Mouse (Mus musculus) heart, adult 2 months (tissue): Measurements from ENCODE around the gene Nxpe2.

Source experiments
- CTCF ChIP-seq: fragments of 200-600 bp; IDR thresholded peaks from 2 replicates; pipeline ENCODE4 v1.8.1; 2022; ENCODE audit warnings: antibody characterized with exemption, mild to moderate bottlenecking, moderate library complexity
- EP300 ChIP-seq: fragments of 200-500 bp; IDR thresholded peaks from 2 replicates; pipeline ENCODE4 v1.6.1; 2011; ENCODE audit warnings: low read depth, low read length, control low read depth; ENCODE audit not compliant: insufficient read depth

DNA sequence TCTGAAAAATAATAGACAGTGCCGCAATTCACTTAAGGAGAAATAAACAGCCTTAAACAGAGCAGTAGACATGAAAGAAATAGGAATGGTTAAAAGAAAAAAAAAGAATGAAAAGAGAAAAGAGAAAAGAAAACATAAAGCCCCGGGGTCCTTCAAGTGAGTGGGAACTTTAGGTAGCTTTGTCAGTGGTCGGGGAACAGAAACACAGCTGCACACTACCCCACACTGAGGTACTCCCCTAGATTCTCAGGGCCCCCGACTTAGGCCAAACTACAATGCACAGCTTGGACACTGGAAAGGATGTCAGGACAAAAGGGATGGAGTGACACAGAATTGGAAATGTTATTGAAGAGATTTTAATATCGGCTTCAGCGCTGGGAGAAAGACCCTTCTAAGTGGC is 9.5 kb upstream of the Nxpe2 start:
- TF ChIP-seq EP300 (no peak), CTCF (no peak)
